Mouse (Mus musculus) thymus, adult 2 months (tissue): ENCODE measurements around the gene Tgfb3.

Source experiments
- CTCF ChIP-seq: fragments of 200-500 bp; IDR thresholded peaks from 2 replicates; pipeline ENCODE4 v1.5.1; 2012; ENCODE audit warnings: mild to moderate bottlenecking, control low read depth, low read length, moderate library complexity, borderline replicate concordance; ENCODE audit not compliant: control insufficient read depth, poor library complexity, insufficient read depth; ENCODE audit errors: extremely low read depth
- POLR2A ChIP-seq: fragments of 200-500 bp; IDR thresholded peaks from 2 replicates; pipeline ENCODE4 v1.6.1; 2012; ENCODE audit warnings: mild to moderate bottlenecking, low read length, control low read depth, moderate library complexity; ENCODE audit not compliant: control insufficient read depth, poor library complexity, insufficient read depth; ENCODE audit errors: extremely low read depth

- TF ChIP-seq CTCF (no peak), POLR2A (no peak)
Observed at GRCm38 (mm10) chr12:86091601-86092132, 12.8 kb upstream of the Tgfb3 start.
